Mouse (Mus musculus) ES-Bruce4 (cell line): Measurements from ENCODE around the gene Rps5.

ENCODE experiments used
- CTCF ChIP-seq: IDR thresholded peaks from one replicate; pipeline ENCODE4 v1.8.1; 2011; ENCODE audit warnings: low read depth, low read length
- EP300 ChIP-seq: IDR thresholded peaks from 2 replicates; pipeline ENCODE4 v1.6.1; 2011; ENCODE audit warnings: low read depth, low read length; ENCODE audit not compliant: insufficient read depth
- POLR2A ChIP-seq: IDR thresholded peaks from one replicate; pipeline ENCODE4 v1.8.1; 2011; ENCODE audit warnings: low read length; ENCODE audit not compliant: insufficient read depth

GRCm38 (mm10) chr7:12926316-12926715 lies 4.2 kb downstream of the Rps5 start:
- TF ChIP-seq CTCF (no peak), EP300 (no peak), POLR2A (no peak)
